Mouse (Mus musculus) embryonic facial prominence, embryonic 11.5 days (tissue): ENCODE data around the gene N4bp2. TPM values are rescaled to one million over a fixed set of nuclear protein-coding genes. Genes with fewer than 3 reads are reported as not detected.
"Not testable (repeated sequence)": the region's sequence is repeated elsewhere in the genome, so short reads cannot be mapped to it uniquely, and the experiment has no call there.

Experiments used
- ATAC-seq: fragments of 200-750 bp; cut with Nextera tagmentation; replicated peaks from 2 replicates; pipeline ENCODE4 v1.8.0; 2017; ENCODE audit warnings: low read depth; ENCODE audit not compliant: insufficient number of reproducible peaks, low FRiP score, low TSS enrichment
- DNase-seq: peaks from one replicate; pipeline ENCODE4 v3.0.0-alpha.2; 2015; ENCODE audit warnings: low spot score
- H3K27ac ChIP-seq: fragments of 300-500 bp; sonication (generic); replicated peaks from 2 replicates; pipeline ENCODE4 v1.5.1; 2014; ENCODE audit warnings: mild to moderate bottlenecking, low read depth, low read length, control low read depth
- H3K27me3 ChIP-seq: fragments of 300-500 bp; sonication (generic); 2 replicates; pipeline ENCODE4 v1.6.1; 2014; ENCODE audit warnings: mild to moderate bottlenecking, low read length, moderate library complexity, mixed read lengths; ENCODE audit not compliant: control insufficient read depth, insufficient read depth
- H3K36me3 ChIP-seq: fragments of 300-500 bp; sonication (generic); replicated peaks from 2 replicates; pipeline ENCODE4 v1.6.1; 2014; ENCODE audit warnings: low read depth, mild to moderate bottlenecking, low read length, moderate library complexity, mixed read lengths; ENCODE audit not compliant: control insufficient read depth, insufficient read depth
- H3K4me1 ChIP-seq: fragments of 300-500 bp; sonication (generic); 2 replicates; pipeline ENCODE4 v1.6.1; 2014; ENCODE audit warnings: low read length, mixed read lengths; ENCODE audit not compliant: control insufficient read depth, insufficient read depth
- H3K4me2 ChIP-seq: fragments of 300-500 bp; sonication (generic); 2 replicates; pipeline ENCODE4 v1.6.1; 2014; ENCODE audit warnings: low read depth, mild to moderate bottlenecking, control low read depth, low read length, moderate library complexity
- H3K4me3 ChIP-seq: fragments of 300-500 bp; sonication (generic); 2 replicates; pipeline ENCODE4 v1.5.1; 2014; ENCODE audit warnings: low read depth, low read length, control low read depth
- H3K9ac ChIP-seq: fragments of 300-500 bp; sonication (generic); replicated peaks from 2 replicates; pipeline ENCODE4 v1.6.1; 2014; ENCODE audit warnings: mild to moderate bottlenecking, control low read depth, low read length
- H3K9me3 ChIP-seq: fragments of 300-500 bp; sonication (generic); replicated peaks from 2 replicates; pipeline ENCODE4 v1.6.1; 2016; ENCODE audit warnings: mild to moderate bottlenecking, low read length, inconsistent platforms, mixed read lengths; ENCODE audit not compliant: control insufficient read depth
- WGBS: fragments of 180-500 bp; shearing (Covaris S2); extraction: QIAGEN DNeasy Blood & Tissue Kit; methylation state at CpG from one replicate; pipeline ENCODE4 v1.1.7; 2014; 5-methylcytosine and 5-hydroxymethylcytosine counted together
- polyA plus RNA-seq: library from polyadenylated mRNA; unstranded; fragments of >200 nt; fragmentation: Nextera tagmentation; extraction: Ambion mirVana; gene quantifications from 2 replicates; pipeline ENCODE4 v1.2.1, GENCODE M21; 2014

Gene N4bp2
- polyA plus RNA-seq, 1 experiment from 2014 or later: 50.7 TPM

DNA sequence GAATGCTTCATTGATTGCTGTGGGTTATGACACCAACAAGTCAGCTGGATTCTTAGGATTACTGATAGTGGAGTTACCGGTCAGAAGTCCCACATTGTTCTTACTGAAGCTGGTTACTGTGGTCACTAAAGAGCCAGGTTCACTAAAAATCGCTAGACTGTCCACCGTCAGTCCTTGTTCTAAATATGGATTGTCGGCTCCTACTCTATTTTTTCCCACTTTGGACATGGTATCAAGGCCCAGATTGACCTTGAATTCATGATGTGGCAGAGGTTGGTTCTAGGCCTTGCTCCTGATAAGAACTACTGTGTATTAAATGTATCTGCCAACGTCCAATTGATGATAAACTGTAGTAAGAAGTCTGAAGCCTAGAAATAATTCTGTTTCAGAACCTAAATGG lies 4.7 kb downstream of the N4bp2 start:
- Histone ChIP-seq H3K9me3 (no peaks in the 10 kb centered on the region), H3K27ac (no peak overlapping the region), H3K9ac (no peak overlapping the region), H3K4me3 (no peak overlapping the region), H3K4me1 (no peaks in the 10 kb centered on the region), H3K4me2 (no peak overlapping the region), H3K36me3 (no peaks in the 10 kb centered on the region), H3K27me3 (no peaks in the 10 kb centered on the region)
- ATAC-seq (no peak), DNase-seq (no peak)
- 93% methylated on average over 5 of the region's 5 CpGs for WGBS

DNA sequence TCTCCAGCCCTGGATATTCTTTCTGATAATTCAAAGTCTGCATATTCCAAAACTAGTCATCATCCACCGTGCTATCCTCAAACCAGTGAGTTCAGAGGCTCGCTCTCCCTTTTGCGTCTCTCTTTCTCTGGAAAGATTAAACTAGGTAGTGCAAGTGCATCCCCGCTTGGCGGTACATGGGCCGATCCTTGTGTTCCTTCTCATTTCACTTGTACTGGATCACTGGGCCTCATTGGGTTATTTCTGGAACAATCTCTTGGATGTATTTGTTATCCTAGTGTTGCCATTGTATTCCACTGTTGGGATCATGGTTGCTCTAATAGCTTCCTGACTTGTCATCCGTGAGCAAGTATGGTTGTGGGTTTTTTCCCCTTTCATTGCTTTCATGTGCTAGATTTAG lies 6.7 kb downstream of the N4bp2 start:
- H3K27ac ChIP-seq: no peak overlapping the region
- H3K4me3 ChIP-seq: no peak overlapping the region
- WGBS: 93% methylated on average over 7 of the region's 7 CpGs
- H3K9me3 ChIP-seq: no peaks in the 10 kb centered on the region
- H3K36me3 ChIP-seq: no peaks in the 10 kb centered on the region
- H3K27me3 ChIP-seq: no peaks in the 10 kb centered on the region
- DNase-seq (no peak), ATAC-seq (no peak)
- no peak overlapping the region for H3K9ac ChIP-seq
- H3K4me1 ChIP-seq: no peaks in the 10 kb centered on the region
- H3K4me2 ChIP-seq: no peak overlapping the region

DNA sequence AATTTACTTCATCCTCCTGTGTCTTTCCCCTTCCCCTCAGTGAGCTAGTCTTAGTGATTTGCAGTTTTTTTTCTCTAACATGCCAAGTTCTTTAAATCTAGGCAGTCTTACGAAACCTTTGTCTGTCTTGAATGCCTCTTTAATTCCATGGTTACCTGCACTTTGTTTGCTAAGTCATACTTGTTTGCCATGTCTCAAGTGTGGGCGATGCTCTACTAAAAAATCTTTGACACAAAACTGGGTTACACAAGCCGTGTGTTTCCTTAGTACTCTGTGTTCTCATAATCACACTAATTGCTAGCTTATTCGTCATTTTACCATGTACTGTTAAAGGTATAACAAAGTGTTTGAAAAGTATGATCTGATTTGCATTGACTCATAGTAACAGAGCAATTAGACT lies 7.2 kb downstream of the N4bp2 start:
- no peaks in the 10 kb centered on the region for H3K27me3 ChIP-seq
- no peak overlapping the region for H3K9ac ChIP-seq
- no peak overlapping the region for H3K4me3 ChIP-seq
- no peaks in the 10 kb centered on the region for H3K4me1 ChIP-seq
- no peaks in the 10 kb centered on the region for H3K36me3 ChIP-seq
- H3K9me3 ChIP-seq: no peaks in the 10 kb centered on the region
- no peak overlapping the region for H3K27ac ChIP-seq
- no peak for ATAC-seq
- no peak overlapping the region for H3K4me2 ChIP-seq
- DNase-seq: no peak
- 89% methylated on average over 4 of the region's 4 CpGs for WGBS

DNA sequence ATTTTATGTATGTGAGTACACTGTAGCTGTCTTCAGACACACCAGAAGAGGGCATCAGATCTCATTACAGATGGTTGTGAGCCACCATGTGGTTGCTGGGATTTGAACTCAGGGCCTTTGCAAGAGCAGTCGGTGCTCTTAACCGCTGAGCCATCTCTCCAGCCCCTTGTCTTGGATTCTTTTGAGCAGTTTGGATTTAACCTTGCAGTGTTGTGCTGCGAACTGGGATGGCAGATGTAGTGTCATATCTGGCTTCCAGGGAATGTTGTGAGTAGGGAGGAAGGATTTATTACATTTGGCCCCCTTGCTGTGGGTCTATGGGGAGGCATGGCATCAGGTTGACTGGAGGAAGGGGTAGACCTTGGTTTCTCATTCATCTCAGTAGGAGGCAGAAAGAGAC lies 10.6 kb downstream of the N4bp2 start:
- 95% methylated on average over 3 of the region's 3 CpGs for WGBS
- H3K9ac ChIP-seq, H3K4me3 ChIP-seq, ATAC-seq, DNase-seq, H3K9me3 ChIP-seq, H3K27me3 ChIP-seq, H3K27ac ChIP-seq, H3K4me2 ChIP-seq, H3K4me1 ChIP-seq, H3K36me3 ChIP-seq: not testable (repeated sequence)

DNA sequence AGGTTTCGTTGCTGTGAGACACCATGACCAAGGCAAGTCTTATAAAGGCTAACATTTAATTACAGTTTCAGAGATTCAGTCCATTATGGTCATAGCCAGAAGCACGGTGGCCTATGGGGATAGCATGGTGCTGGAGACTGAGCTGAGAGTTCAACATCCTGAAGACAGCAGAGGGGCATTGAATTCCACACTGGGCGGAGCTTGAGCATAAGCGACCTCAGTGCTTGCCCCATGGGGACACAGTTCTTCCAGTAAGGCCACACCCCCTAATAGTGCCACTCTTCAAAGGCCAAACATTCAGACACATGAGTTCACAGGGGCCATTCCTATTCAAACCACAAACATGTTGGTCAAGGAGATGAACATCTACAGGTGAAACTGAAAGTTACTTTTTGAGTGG lies 12.8 kb downstream of the N4bp2 start:
- ATAC-seq (no peak), DNase-seq (no peak)
- 78% methylated on average over 4 of the region's 4 CpGs for WGBS
- no peak overlapping the region for H3K4me3 ChIP-seq
- no peak overlapping the region for H3K27ac ChIP-seq
- H3K4me1 ChIP-seq: no peaks in the 10 kb centered on the region
- no peaks in the 10 kb centered on the region for H3K9me3 ChIP-seq
- no peaks in the 10 kb centered on the region for H3K27me3 ChIP-seq
- no peak overlapping the region for H3K4me2 ChIP-seq
- peaks cover 2% of the 10 kb centered on the region for H3K36me3 ChIP-seq
- H3K9ac ChIP-seq: no peak overlapping the region

DNA sequence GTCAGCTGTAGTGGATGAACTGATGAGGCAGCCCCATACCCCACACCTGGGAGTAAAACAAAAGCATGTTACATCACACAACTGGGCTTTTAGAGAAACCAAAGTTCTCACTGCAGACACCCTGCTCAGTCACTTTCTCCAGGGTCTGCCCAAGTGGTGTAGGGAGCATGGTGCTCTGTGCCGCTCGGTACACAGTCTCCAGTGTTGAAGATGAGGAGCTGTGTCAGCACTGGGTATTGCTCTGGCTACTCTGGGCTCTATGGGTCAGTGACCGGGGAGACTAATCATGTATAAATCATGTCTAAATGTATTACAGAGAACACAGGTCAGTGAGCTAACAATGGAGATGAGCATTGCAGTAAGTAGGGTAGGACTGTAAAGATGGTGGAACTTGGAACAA lies 13.6 kb downstream of the N4bp2 start:
- Histone ChIP-seq H3K27me3 (no peaks in the 10 kb centered on the region), H3K9ac (no peak overlapping the region), H3K4me2 (no peak overlapping the region), H3K27ac (no peak overlapping the region), H3K4me1 (no peaks in the 10 kb centered on the region), H3K36me3 (peaks cover 2% of the 10 kb centered on the region), H3K4me3 (no peak overlapping the region), H3K9me3 (no peaks in the 10 kb centered on the region)
- WGBS: 90% methylated on average over 3 of the region's 3 CpGs
- DNase-seq (no peak), ATAC-seq (no peak)

DNA sequence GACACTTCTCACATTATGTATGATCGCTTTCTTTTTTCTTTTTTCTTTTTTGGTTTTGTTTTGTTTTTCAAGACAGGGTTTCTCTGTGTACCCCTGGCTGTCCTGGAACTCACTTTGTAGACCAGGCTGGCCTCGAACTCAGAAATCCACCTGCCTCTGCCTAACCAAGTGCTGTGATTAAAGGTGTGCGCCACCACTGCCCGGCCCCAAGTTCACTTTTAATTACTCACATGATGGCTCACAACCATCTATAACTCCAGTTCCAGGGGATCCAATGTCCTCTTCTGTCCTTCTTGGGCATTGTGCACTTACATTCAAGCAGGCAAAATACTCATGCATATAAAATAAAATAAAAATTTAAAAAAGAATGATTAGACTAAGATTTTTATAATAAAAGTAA lies 15.7 kb downstream of the N4bp2 start:
- DNase-seq, H3K4me1 ChIP-seq, H3K4me3 ChIP-seq, H3K36me3 ChIP-seq, ATAC-seq, H3K27me3 ChIP-seq, H3K9ac ChIP-seq, H3K9me3 ChIP-seq, H3K27ac ChIP-seq, H3K4me2 ChIP-seq: not testable (repeated sequence)
- 93% methylated on average over 4 of the region's 4 CpGs for WGBS

DNA sequence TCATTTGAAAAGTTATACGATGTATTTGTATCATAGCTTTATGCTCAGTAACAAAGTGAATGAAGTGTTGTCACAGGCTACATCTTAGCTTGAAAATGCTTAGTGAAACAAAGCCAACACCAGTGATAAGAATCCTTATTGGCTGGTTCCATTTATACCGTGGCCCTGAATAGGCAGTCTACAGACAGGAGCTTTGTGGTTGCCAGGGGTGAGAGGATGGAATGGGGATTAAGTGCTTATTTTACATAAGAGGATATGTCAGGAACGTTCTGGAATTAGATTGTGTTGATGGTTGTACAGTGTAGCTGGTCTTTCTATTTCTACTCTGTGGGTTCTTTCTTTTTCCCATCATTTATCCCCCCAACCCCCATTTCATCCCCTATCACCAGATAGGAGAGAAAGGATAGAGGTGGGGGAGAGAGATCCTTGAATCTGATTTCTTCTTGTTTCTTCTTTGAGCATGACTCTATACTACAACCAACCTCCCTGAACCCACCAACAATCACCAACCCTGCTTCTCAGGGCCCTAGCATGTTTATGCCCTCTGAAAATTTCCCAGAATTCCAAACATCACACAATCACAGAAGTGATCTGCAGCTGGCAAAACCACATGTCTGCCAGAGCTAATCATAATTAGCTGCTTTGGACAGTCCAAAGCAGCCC lies 16.2 kb downstream of the N4bp2 start:
- ATAC-seq (no peak), DNase-seq (no peak)
- Histone ChIP-seq H3K4me2 (no peak overlapping the region), H3K27ac (no peak overlapping the region), H3K9me3 (no peaks in the 10 kb centered on the region), H3K4me3 (no peak overlapping the region), H3K9ac (no peak overlapping the region), H3K36me3 (peaks cover 2% of the 10 kb centered on the region), H3K4me1 (no peaks in the 10 kb centered on the region), H3K27me3 (no peaks in the 10 kb centered on the region)
- WGBS: 79% methylated on average over 3 of the region's 3 CpGs
